Mouse (Mus musculus): Measurements from ENCODE around the gene 1810046K07Rik.

- TF ChIP-seq CTCF (IDR thresholded peaks at IDR 0.05; ENCODE audit: low read depth) (no peak), EP300 (IDR thresholded peaks at IDR 0.05; ENCODE audit: low read depth) (no peak)
These were observed 2.9 kb upstream of the 1810046K07Rik start for GRCm38 (mm10) chr9:51331449-51332238.
